Mouse (Mus musculus): Measurements from ENCODE around the gene Rab43.

Gene Rab43

DNA sequence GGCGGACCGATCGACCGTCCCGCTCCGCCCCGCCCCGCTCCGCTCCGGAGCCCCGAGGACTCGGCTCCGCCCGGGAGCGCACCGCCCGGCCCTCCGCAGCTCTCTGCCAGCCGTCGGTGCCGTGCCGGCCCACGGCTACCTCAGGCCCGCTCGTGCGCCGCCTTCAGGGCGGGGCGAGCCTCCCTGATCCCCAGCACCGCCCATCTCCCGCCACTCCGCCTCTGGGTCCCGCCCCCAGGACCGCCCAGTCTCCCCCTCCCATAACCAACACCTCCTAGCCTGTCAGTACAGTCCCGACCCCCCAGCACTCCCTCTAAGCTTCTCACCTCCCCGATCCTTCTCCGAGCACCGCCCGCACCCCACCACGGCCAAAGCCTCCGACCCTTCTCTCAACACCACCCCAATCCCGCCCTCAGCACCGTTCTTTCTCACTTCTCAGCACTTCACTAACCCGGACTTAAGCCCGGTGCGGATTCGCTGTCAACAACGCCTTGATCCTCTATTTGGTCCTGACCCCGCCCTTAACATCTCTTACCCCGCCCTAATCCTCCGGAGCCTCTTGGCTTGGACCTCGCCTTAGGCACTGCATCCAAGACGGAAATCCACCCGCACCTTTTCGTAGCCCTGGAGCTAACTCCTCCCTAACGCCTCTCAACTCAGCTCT lies at the start of gene Rab43:
Rab43 (minus strand) TSS at position 490 of the 664 bp plus-strand sequence.
- DNase-seq: peak; percentile 91

DNA sequence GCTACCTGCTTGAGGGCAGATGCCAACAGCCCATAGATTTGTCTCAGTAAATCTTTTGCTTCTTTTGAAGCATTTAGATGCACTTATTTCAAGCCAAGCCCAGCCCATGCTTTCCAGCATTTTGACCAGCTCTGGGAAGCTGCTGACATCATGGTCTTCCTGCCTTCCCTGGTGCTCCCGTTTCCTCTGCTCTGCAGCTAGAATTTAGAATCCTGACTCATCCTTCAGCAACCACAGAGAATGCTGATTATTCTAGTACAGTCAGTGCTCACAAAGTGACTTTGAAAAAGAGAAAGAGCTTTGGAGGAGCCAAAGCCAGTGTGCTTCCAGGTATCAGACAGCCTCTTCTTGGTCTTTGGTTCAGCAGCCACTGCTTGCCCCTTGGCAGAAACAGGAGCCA lies 45.1 kb upstream of the Rab43 start:
- DNase-seq: peak; percentile 17

DNA sequence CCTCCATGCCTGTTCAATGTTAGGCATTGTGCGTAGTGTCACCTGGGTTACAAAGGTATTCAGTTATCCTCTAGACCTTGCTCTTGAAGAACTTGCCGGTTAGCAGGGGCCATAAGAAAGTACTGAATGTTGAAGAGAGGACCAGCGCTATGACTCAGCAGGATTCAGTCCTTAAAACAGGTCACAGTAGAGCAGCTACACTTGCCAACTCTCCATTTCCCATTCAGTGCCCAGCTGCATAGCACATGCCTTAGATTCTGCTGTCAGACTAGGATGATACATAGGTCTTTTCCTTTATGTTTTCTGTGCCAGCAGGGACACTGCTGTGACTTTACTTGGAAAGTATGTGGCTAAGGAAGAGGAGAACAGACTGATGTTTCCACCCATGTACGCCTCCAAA lies 41.5 kb upstream of the Rab43 start:
- no peak for DNase-seq

DNA sequence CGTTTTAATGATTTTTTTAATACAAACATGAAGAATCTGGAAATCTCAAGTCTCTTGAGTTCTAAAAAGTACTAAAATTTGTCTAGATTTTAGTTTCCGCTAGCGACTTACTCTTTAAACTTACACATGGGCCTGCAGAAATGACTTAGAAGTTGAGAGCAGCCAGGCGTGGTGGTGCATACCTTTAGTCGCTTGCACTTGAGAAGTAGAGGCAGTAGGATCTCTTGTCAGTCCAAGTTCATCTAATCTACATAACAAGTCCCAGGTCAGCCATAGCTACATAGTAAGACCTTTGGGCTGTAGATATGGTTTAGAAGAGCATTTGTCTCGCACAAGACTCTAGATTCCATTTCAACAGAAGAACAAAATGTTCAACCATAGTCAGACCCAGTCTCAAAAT lies 39.9 kb upstream of the Rab43 start:
- no peak for DNase-seq

DNA sequence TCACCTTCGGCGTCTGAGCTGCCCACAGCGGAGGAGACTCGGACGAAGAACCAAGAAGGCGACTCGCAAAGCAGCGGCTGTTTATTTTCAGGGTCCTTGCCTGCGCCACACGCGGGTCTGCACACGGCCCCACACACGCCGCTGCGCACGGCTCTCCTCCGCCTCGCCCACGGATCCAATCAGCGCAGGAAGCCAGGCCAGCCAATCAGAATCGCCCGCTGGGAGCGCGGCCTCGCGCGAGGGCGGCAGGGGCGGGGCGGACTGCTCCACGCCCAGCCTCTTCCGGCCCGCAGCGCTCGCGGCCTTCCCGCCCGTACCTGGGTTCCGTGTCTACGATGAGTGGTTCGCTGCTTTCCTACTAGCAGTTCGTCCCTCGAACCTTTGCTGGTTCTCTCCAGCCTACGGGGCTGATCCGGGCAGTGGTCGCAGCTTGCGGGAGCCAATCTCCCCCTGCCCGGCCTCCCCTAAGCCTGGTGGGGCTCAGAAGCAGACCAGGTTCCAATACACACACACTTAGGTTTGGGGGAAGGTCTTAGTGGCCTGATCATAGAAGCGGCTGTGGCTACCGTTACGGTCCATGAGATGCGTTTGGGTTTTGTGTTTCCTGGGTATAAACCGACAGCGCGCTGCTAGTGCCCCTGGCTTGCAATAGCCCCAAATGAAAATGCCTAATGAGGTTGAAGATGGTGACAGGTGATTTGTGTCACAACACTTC lies 39.1 kb upstream of the Rab43 start, which contains the start of gene Cnbp:
Cnbp (minus strand) TSS at position 207 of the 715 bp plus-strand sequence.
- DNase-seq: peak; percentile 98

DNA sequence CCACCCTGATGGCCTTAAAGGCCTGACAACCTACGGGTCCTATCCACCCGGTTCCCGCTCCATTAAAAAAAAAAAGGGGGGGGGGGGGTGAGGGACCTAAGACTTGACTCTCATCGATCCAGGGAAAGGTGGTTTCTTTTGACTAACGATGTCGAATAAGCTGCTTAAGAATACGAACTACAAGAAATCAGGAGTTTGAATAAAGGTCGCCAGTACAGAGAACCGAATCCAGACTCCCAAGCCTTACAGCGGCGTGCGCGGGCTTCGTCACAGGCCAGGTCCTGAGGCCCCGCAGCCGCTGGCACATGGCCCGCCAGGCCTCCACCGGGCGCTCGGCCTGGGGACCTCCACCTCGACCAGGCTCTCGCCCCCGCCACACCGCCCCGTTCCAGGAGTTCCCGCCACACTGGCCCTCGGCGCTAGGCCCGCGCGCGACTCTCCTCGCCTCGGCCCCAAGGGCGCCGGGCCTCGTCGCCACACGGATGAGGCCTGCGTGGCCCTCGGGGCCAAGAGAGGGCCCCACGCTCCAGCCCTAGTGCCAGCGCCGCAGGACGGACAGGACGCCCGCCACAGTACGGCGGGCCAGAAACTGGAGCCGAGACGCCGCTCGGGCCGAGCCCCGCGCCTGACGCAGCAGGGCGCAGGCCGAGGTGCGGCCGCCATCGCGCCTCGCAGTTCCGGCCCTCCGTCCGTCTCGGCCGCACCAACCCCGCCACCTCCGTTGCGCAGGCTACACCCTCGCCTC lies 38.4 kb upstream of the Rab43 start:
- DNase-seq: peak; percentile 60

DNA sequence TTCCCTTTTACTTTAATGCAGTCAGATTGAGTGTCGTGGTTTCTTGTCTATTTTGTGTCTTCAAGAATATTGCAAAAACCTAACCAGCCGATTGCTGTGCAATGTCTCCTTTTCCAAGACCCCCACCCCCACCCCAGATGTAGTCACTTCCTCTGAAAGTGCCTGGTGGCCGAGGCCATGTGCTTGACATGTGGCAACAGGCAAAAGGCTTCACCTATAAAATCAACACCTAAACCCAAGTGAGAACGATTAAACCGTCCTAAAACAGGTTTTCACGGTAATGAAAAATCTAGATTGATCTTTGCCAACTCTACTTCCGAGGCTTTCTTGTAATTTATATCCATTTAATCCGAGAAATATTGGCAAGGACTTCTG lies 37.8 kb upstream of the Rab43 start:
- no peak for DNase-seq

DNA sequence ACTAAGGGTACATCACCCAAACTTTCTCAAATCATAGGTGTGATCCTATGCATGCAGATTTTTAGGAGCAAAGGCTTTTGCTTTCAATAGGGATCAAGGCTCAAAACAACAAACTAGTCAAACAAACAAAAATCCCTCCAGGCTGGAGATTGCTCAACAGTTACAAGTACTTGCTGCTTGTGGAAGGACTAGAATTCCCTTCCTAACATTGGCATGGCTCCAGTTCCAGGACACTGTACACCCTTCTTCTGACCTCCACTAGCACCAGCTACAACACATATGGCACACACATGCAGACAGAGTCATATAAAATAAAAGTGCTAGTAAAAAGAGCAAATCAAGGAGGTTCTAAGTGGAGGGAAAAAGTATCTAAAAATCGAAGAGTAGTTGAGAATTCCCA lies 34.8 kb upstream of the Rab43 start:
- DNase-seq: no peak

DNA sequence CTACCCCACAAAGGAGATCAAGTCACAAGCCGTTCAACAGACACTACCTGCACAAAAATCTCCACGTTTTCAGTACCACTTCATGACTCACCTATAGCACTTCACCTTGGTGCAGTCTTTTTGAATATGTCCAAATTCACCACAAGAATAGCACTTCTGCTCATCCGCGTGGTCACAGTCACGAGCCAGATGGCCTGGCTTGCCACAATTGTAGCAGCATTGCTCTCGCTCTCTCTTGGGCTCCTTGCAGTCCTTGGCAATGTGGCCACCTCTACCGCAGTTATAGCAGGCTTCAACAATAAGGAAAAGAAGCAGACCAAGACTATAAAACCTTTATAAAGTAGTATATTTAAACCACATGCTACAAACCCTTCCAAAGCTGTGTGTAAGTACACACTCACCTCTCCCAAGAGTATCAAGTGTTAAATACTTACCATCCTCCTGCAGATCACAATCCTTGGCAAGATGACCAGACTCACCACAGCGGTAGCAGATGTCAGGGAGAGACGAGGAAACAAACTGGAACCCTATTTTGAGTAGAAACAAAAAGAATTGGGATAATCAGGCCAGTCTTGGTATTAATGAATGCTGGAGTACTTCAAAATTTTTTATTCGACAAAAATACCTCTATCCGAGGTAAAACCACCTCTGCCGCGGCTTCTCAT lies 33.2 kb upstream of the Rab43 start:
- DNase-seq: no peak

DNA sequence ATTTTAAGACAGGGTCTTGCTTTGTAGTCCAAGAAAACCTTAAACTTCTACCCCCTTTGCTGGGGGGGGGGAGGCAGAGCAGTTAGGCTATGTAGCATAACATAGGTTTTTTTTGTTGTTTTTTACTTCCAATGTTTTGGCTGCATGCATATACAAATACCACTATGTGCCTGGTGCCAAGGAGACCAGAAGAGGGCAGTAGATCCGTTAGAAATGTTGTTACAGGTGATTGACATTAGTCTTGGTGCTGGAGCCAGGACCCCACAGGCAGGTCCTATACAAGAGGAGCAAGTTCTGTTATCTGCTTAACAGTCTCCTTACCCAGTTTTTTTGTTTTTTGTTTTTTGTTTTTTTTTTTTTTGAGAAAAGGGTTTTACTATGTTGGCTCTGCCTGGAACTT lies 30.3 kb upstream of the Rab43 start:
- no peak for DNase-seq

DNA sequence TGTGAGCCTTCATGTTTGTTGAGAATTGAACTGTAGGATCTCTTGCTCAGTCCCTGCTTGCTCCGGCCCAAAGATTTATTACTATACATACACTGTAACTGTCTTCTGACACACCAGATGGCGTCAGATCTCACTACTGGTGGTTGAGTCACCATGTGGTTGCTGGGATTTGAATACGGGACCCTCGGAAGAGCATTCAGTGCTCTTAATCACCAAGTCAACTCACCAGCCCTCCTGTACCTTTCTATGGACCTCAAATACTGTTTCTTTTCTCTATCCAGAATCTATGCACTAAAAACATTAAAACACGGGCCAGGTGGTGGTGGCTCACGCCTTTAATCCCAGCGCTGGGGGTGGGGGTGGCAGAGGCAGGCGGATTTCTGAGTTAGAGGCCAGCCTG lies 29.7 kb upstream of the Rab43 start:
- DNase-seq: no peak

DNA sequence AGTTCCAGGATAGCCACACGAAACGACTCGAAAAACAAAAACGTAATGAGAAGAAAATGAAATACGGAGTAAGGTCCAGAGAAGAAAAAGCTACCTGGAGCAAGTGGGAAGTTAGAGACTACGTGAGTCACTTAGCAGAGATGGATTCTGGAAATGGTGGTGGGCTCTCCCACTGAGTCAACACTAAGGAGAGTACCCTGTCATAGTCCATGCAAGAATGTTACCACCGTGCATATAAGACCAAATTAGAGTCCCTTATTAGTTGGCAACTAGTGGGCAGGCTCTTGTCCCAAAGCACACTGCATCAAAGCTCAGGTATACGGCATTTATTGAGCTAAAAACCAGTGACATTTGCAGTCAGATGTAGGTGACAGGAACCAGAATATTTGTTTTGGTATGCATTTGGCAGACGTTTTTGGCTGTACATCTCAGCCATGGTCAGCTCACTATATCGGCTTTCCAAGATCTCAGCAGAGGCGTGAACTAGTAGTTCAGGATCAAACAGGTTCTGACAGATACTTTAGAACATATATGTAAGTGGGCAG lies 27.9 kb upstream of the Rab43 start:
- no peak for DNase-seq

DNA sequence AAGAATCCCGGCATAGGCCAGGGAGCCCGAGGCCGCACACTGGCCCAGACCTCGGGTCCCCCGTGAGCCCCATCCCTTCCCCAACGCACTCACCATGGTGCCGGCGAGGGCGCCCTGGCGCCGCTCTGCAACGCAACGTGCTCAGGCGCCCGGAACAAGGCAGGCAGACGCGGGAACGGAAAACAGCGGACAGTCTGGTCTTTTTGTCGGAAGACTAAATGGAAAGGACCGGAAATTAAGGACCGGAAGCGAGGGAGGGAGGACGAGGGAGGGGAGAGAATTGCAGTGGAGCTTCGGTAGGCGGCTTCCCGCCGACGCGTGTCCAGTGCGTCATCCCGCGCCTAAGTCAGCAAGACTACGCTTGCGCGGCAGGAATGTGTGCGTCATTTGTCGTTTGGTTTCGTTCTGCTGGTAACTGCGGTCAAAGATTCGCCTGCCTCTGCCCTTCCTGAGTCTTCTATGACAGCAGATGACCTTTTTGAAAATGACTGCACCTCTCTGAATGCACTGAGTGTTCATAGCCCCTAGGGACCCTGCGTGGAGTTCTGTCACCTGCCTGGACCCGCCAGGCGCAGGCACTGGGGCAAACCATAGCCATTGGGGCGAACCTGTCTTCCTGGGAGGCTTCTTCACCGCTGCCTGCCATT lies 26.7 kb upstream of the Rab43 start, which contains the start of gene Isy1:
Isy1 (minus strand) TSS at position 248 of the 647 bp plus-strand sequence.
- peak; percentile 96 for DNase-seq

DNA sequence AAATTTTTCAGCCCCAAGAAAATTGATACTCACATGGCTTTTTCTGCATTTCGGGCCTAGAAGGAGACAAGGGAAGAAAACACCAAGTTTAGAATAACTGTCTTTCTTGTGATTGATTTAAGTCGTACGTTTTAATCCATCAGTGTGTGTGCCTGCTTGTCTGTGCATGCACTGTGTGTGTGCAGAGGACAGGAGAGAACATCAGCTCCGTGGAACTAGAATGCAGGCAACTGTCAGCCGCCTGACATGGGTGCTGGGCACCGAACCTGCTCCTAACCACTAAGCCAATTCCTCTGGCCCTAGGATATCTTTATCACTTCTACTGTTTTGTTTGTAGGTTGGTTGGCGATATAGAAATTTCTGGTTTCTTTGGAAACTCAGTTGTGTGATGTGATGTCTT lies 23.7 kb upstream of the Rab43 start, which contains the start of gene Gm45140:
Gm45140 (minus strand) TSS at position 101 of the 400 bp plus-strand sequence.
- no peak for DNase-seq

DNA sequence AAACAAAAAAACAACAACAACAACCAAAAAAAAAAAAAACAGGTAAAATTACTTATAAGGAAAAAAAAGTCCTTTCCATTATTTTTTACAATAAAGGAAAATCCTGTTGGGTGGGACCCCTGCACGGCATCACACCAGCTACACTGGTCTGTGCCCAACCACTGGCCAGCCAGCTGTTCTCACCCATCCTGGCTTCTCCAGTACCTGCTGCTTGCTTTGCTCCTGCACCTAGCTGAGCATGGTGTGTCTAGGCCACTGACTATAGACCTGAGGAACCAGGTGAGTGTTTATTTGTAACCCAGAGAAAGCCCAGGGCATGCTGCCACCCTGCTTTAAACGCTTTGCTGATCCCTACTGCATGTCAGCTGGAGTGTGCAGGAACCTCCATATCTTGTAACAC lies 8.4 kb upstream of the Rab43 start:
- DNase-seq: no peak

DNA sequence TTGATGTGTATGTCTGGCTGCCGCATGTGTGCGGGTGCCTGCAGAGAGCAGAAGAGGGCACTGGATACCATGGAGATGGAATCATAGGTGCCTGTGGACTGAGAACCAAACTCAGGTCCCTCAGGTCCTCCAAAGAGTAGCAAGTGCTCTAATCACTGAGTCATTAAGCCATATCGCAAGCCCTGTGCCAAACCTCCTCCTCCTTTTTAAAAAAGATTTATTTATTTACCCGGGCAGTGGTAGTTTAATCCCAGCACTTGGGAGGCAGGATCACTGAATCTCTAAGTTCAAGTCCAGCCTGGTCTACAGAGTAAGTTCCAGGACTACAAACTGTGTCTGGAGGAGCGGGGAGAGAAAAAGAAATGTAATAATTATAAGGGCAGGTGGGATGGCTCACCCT lies 2.5 kb upstream of the Rab43 start:
- no peak for DNase-seq

DNA sequence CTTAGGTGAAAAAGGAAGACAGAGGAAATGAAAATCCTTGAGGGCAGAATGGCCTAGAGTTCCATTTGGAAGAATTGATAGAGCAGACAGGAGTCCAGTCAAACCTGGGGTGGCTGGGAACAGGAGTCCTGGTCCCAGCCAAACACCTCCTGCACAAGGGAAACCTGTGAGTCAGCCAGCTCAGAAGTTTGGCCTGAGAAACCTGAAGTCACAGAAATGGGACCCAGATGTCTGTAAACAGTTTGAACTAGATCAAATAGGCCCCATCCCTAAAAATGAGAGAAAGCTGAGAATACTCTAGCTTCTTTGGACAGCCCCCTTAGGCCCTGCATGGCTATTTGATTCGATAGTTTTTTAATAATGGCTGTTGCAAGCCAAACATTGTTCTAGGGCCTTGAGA lies 692 bp upstream of the Rab43 start:
- no peak for DNase-seq

DNA sequence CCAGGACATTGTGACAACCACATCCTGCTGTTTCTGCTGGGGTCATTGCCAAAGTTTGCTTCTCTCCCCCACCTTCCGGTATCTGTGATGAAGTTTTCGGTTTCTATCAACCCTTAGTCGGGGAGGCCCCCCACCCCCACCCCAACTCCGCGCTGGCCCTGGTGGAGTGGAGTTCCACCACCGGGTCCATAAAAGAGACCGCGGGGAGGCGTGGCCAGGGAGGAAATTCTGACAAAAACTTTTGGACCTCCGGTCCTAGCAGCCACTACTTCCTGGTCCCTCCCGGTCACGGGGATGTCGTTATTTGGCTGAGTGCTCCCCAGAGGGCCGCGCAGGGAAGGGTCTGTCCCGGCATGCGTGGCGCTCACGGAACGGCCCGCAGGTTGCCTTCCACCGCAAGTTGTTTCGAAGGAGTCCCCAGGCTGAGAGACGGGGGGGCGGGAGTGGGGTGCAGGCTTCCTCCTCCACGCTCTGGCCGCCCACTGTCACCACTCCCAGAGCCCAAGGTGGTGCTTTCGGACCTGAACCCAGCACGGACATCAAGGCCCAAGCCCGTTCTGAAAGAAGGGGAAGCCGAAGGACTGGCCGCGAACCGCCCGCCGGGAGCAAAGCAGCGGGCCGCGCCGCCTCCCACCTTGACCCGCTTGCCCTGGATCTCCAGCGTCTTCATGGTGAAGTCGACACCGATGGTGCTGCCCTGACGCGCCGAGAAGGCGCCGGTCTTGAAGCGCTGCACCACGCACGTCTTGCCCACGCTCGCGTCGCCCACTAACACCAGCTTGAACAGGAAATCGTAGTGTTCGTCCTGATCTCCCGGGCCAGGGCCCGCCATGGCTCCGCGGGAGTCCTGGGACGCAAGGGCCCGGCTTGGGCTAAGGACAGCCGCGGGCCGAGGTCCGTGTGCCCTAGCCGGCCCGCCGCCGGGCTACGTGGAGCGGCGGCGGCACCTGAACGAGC lies 973 bp downstream of the Rab43 start:
- peak; percentile 36 for DNase-seq

DNA sequence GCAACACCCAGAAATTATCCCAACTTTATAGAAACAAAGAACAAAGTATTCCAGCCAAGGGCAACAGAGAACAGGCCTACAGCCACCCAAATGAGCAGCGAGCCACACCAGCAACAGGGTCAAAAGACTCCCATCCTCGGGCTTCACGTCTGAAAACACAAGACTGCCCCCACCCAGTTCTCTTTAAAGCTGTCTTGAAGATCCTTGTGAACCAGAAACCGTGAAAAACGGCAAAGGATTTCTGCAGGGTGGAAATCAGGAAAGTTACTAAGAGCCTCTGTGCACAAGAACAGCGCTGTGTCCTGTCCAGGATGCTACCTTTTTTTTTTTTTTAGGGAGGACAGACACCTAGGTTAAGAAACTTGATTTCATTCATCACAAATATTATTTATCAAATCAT lies 1.7 kb downstream of the Rab43 start:
- DNase-seq: no peak

DNA sequence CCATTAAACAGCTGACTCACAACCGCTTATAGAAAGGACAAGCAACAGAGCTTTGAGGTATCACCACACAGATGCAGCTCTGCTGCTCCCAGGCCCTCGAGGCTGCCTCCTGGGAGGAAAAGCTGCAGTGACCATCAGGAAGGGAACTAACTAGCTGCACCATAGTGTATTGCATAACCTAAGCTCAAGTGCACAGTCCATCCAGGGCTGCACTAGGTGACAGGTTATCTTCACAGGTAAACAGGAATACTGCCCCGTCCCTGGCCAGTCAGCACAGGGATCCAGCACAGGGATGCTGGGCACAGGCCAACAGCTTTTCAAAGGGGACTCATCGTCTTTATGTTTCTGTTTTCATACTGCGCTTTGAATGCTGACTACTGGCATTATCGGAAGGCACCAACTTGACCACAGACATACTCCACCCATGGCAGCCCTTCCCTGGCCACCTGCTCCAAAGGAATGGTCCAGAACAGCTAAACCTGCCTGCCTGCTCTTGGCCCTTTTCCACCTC lies 2.3 kb downstream of the Rab43 start:
- DNase-seq: no peak

DNA sequence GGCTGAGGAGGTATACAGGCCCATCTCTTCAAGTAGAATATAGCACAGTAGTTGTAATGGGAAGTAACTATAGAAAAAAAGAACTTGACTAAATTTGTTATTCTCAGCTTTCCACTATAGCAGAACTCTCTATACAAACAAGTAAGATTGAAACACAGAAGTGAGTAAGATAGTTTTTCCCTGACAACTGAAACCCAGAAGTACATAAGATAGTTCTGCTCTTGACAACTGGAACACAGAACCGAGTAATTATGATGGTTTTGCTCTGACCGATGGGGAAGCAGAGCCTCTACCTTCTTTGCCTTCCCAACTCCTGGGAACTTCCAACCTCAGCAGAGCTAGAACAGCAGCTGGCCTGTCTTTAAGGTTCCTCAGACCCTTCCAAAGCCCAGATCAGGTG lies 2.8 kb downstream of the Rab43 start:
- no peak for DNase-seq

Measured in right cerebral cortex, postnatal 25 days (tissue).